Mouse (Mus musculus) left cerebral cortex, adult 8-10 months (tissue): Measurements from ENCODE around the gene Gng4. TPM values are rescaled to one million over a fixed set of nuclear protein-coding genes. Genes with fewer than 3 reads are reported as not detected.

Experiments used
- DNase-seq, 2 experiments: peaks; one replicate each; pipeline ENCODE4 v3.0.0; 2022; ENCODE audit warnings: low spot score in 2 of 2
- total RNA-seq, 4 experiments: library from RNA; stranded (reverse); gene quantifications; 2 replicates each; pipeline ENCODE4 v1.2.4; 2022

The Gng4 gene
- total RNA-seq, 4 experiments from 2014 or later = 36.5 to 53.6 (median 42.8) TPM

- no peak for DNase-seq
Observed at GRCm38 (mm10) chr13:13810885-13811284, 27.0 kb downstream of the Gng4 start.

- no peak for DNase-seq
Observed at GRCm38 (mm10) chr13:13818696-13819095, 34.8 kb downstream of the Gng4 start.

- DNase-seq = no peak
Observed at GRCm38 (mm10) chr13:13820234-13821123, 36.6 kb downstream of the Gng4 start.

- no peak for DNase-seq
Observed at GRCm38 (mm10) chr13:13824946-13825345, 41.1 kb downstream of the Gng4 start.

GRCm38 (mm10) chr13:13826533-13826932, 42.7 kb downstream of the Gng4 start:
- DNase-seq = no peak

GRCm38 (mm10) chr13:13828125-13828524, 44.3 kb downstream of the Gng4 start:
- no peak for DNase-seq

- no peak for DNase-seq
Observed at GRCm38 (mm10) chr13:13830469-13831074, 46.7 kb downstream of the Gng4 start.

GRCm38 (mm10) chr13:13835180-13835579, 51.3 kb downstream of the Gng4 start:
- DNase-seq = no peak

- DNase-seq = no peak
Observed at GRCm38 (mm10) chr13:13845021-13845420, 61.2 kb downstream of the Gng4 start.

- DNase-seq = no peak
Observed at GRCm38 (mm10) chr13:13847075-13847599, 63.3 kb downstream of the Gng4 start.

- DNase-seq = no peak
Observed at GRCm38 (mm10) chr13:13857190-13857589, 73.3 kb downstream of the Gng4 start.

GRCm38 (mm10) chr13:13862346-13862745, 78.5 kb downstream of the Gng4 start:
- DNase-seq = no peak

GRCm38 (mm10) chr13:13862941-13863340, 79.1 kb downstream of the Gng4 start:
- no peak for DNase-seq

GRCm38 (mm10) chr13:13866339-13866738, 82.5 kb downstream of the Gng4 start:
- DNase-seq = no peak

GRCm38 (mm10) chr13:13867078-13867759, 83.4 kb downstream of the Gng4 start:
- no peak for DNase-seq

GRCm38 (mm10) chr13:13867922-13868321, 84.1 kb downstream of the Gng4 start:
- no peak for DNase-seq

Other genes starting within 250 kb of the Gng4 start
- 10 to 100 TPM; 54.0 to 66.9 (median 61.0) TPM for gene Lyst, start 193.7 kb upstream of the Gng4 start, total RNA-seq
- 10 to 100 TPM; 12.3 to 16.4 (median 15.3) TPM for gene B3galnt2, start 170.4 kb downstream of the Gng4 start, total RNA-seq